Mouse (Mus musculus): Measurements from ENCODE around the gene Atg4a-ps. TPM values are rescaled to one million over a fixed set of nuclear protein-coding genes. Genes with fewer than 3 reads are reported as not detected.
"Not testable (repeated sequence)": the region's sequence is repeated elsewhere in the genome, so short reads cannot be mapped to it uniquely, and the experiment has no call there.

Gene Atg4a-ps
- not detected in 2 replicates for polyA plus RNA-seq (2012)

DNA sequence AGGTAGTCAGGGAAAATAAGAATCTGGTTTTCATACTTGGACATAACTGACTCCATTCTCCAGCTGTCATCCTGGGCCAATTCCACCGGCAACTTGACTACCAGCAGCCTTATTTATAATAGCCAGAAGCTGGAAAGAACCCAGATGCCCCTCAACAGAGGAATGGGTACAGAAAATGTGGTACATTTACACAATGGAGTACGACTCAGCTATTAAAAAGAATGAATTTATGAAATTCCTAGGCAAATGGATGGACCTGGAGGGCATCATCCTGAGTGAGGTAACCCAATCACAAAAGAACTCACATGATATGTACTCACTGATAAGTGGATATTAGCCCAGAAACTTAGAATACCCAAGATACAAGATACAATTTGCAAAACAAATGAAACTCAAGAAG is at the start of gene Atg4a-ps:
Gene Atg4a-ps, minus strand, starts transcription at position 101 of the 400 bp plus-strand sequence.
- H3K9me3 ChIP-seq (ENCODE audit: control insufficient read depth, low read length); H3K4me3 ChIP-seq (replicated peaks); H3K36me3 ChIP-seq (ENCODE audit: control insufficient read depth); H3K27me3 ChIP-seq (ENCODE audit: control insufficient read depth); H3K4me1 ChIP-seq (ENCODE audit: control insufficient read depth): not testable (repeated sequence)

DNA sequence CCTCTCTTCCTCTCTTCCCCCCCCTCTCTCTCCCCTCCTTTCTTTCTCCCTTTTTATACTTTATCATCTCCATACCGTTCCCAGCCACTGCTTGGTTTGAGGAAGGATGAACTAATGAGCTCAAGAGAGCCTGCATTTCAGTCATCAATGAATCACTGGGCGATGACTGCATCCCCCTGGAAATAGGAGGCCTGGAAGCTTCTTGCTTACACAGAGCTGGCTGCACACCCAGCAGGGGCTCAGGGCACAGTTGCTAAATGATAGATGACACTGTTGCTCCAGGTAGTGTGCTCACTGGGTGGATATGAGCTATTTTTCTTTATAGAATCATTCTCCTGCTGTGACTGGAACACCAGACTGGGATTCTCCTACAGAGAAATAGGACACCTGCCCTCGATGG is 49.7 kb upstream of the Atg4a-ps start:
- TF ChIP-seq GATA1 (IDR thresholded peaks at IDR 0.05; ENCODE audit: low read length) (no peak), TAL1 (IDR thresholded peaks at IDR 0.05; ENCODE audit: low read length) (no peak)
- Histone ChIP-seq H3K27me3 (ENCODE audit: control insufficient read depth) (no peaks in the 10 kb centered on the region), H3K4me1 (ENCODE audit: control insufficient read depth) (no peaks in the 10 kb centered on the region; the same call in 1 of the 2 replicates), H3K4me3 (replicated peaks) (no peak overlapping the region), H3K36me3 (ENCODE audit: control insufficient read depth) (no peaks in the 10 kb centered on the region), H3K9me3 (ENCODE audit: control insufficient read depth, low read length) (no peaks in the 10 kb centered on the region)

DNA sequence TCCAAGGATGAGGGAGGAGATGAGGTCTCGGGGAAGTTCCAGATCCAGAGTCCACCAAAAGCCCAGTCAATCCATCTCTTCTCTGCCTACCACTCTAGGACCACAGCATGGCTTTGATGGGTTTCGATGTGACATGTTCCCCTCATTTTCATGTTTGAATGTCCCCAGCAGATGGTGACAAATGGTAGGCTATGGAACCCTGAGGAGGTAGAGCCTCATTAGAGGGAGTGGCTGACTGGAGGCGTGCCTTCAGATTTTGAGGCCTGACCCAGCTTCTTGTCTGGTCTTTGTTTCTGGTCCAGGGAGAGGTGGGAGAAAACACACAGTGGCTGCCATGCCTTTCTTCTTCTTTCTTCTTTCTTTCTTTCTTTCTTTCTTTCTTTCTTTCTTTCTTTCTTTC is 44.6 kb upstream of the Atg4a-ps start:
- H3K9me3 ChIP-seq (ENCODE audit: control insufficient read depth, low read length): no peaks in the 10 kb centered on the region
- no peaks in the 10 kb centered on the region; the same call in 1 of the 2 replicates for H3K4me1 ChIP-seq (ENCODE audit: control insufficient read depth)
- H3K36me3 ChIP-seq (ENCODE audit: control insufficient read depth): no peaks in the 10 kb centered on the region
- no peak overlapping the region for H3K4me3 ChIP-seq (replicated peaks)
- no peak for TF ChIP-seq GATA1 (IDR thresholded peaks at IDR 0.05; ENCODE audit: low read length)
- TF ChIP-seq TAL1 (IDR thresholded peaks at IDR 0.05; ENCODE audit: low read length): no peak
- H3K27me3 ChIP-seq (ENCODE audit: control insufficient read depth): 0 out of 2 replicates have a peak, but pooled peaks cover 2% of the 10 kb centered on the region

DNA sequence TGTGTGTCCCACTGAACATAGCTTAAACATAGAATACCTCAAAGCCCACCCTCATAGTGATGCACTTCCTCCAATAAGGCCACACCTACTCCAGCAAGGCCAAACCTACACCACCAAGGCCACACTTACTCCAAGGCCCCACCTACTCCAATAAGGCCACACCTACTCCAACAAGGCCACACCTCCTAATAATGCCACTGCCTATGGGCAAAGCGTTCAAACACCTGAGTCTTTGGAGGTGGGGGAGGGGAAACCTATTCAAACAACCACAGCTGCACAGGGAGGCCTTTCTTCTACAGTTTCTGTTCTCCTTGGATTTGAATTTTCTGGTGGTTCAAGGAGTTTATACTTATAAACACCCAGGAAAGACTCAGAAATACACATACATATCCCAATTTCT is 43.2 kb upstream of the Atg4a-ps start:
- no peak for TF ChIP-seq GATA1 (IDR thresholded peaks at IDR 0.05; ENCODE audit: low read length)
- no peak for TF ChIP-seq TAL1 (IDR thresholded peaks at IDR 0.05; ENCODE audit: low read length)
- H3K27me3 ChIP-seq (ENCODE audit: control insufficient read depth): peaks cover 4% of the 10 kb centered on the region
- H3K9me3 ChIP-seq (ENCODE audit: control insufficient read depth, low read length): no peaks in the 10 kb centered on the region

DNA sequence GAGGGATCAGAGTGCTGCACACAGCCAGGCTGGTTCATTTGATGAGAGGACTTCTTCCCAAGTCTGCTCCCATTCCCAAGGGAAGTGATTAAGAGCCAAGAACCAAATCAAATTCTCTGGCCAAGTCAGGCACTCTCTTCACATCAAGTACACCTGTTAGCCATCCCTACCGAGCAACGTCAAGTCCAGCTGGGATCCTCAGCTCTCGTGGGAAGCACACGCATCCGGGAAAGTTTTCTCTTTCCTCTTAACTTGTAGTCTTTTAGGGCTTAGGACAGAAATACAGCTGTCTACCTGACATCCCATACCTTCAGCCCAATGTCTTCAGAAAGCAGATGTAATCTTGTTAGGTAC is 38.1 kb upstream of the Atg4a-ps start:
- H3K4me3 ChIP-seq (replicated peaks): no peak overlapping the region

More for the DNA sequence above, 43.2 kb upstream of the Atg4a-ps start:
- H3K4me3 ChIP-seq (replicated peaks): no peak overlapping the region
- no peaks in the 10 kb centered on the region; the same call in 1 of the 2 replicates for H3K4me1 ChIP-seq (ENCODE audit: control insufficient read depth)
- H3K36me3 ChIP-seq (ENCODE audit: control insufficient read depth): no peaks in the 10 kb centered on the region

DNA sequence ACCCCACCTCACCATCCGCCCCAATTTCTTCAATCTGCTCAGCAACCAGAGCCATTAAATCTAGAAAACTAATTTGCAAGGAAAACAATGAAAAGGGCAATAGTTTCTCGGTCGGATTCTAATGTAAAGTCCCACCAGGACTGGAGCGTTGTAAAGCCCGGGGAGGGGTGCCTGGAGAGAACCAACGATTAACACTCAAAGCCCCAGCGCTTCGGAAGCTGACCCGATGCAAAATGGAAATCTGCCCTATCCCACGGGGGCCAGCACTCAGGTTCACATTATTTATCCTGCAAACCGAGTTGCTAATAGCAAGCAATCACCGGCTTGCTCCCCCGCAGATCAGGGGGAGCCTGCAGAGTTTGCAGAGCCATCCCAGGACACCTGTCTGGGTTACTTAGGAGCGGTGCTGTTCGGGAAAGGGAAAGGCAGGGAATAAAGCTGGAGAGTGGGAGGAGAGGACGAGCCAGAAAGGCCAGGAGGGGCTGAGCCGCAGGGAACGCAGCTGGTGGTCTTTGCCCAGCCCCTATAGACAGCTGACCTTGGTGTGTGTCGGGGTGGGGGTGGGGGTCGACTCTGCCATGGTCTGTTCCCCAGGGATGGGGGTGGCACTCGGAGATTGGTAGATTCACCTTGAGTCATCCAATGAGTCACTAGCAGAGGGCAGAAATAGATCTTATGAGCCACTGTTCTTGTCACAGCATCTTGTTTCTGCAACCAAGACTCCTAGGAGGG is 37.5 kb upstream of the Atg4a-ps start:
- no peaks in the 10 kb centered on the region for H3K4me1 ChIP-seq (ENCODE audit: control insufficient read depth)
- no peaks in the 10 kb centered on the region for H3K9me3 ChIP-seq (ENCODE audit: control insufficient read depth, low read length)
- TF ChIP-seq TAL1 (IDR thresholded peaks at IDR 0.05; ENCODE audit: low read length): no peak
- no peak for TF ChIP-seq GATA1 (IDR thresholded peaks at IDR 0.05; ENCODE audit: low read length)
- no peak overlapping the region for H3K4me3 ChIP-seq (replicated peaks)
- peaks cover 16% of the 10 kb centered on the region for H3K27me3 ChIP-seq (ENCODE audit: control insufficient read depth)
- no peaks in the 10 kb centered on the region for H3K36me3 ChIP-seq (ENCODE audit: control insufficient read depth)

More for the DNA sequence above, 38.1 kb upstream of the Atg4a-ps start:
- H3K4me1 ChIP-seq (ENCODE audit: control insufficient read depth): no peaks in the 10 kb centered on the region
- H3K36me3 ChIP-seq (ENCODE audit: control insufficient read depth): no peaks in the 10 kb centered on the region
- H3K9me3 ChIP-seq (ENCODE audit: control insufficient read depth, low read length): no peaks in the 10 kb centered on the region
- TF ChIP-seq GATA1 (IDR thresholded peaks at IDR 0.05; ENCODE audit: low read length) (no peak), TAL1 (IDR thresholded peaks at IDR 0.05; ENCODE audit: low read length) (no peak)
- H3K27me3 ChIP-seq (ENCODE audit: control insufficient read depth): peaks cover 16% of the 10 kb centered on the region

DNA sequence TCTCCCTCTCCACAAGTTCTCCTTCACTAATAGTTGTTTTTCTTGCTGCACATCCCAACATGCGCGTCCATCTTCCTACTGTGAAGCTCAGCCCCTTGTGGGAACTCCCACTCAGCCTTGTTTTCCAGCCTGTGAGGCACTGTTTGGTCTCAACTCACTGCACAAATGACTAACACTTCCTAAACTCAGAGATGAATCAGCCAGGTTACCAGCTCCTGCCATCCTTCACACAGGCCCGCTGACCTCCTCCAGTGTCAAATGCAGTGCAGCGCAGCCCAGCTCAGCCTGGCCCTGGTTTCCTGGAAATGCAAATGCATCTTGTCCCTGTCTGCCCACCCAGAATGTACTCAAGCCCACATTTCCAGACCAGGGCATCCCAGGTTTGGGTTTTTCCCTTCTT is 36.6 kb upstream of the Atg4a-ps start:
- no peaks in the 10 kb centered on the region for H3K9me3 ChIP-seq (ENCODE audit: control insufficient read depth, low read length)
- H3K4me3 ChIP-seq (replicated peaks): no peak overlapping the region
- no peaks in the 10 kb centered on the region for H3K36me3 ChIP-seq (ENCODE audit: control insufficient read depth)
- TF ChIP-seq GATA1 (IDR thresholded peaks at IDR 0.05; ENCODE audit: low read length): no peak
- TF ChIP-seq TAL1 (IDR thresholded peaks at IDR 0.05; ENCODE audit: low read length): no peak
- H3K27me3 ChIP-seq (ENCODE audit: control insufficient read depth): peaks cover 16% of the 10 kb centered on the region
- H3K4me1 ChIP-seq (ENCODE audit: control insufficient read depth): no peaks in the 10 kb centered on the region

DNA sequence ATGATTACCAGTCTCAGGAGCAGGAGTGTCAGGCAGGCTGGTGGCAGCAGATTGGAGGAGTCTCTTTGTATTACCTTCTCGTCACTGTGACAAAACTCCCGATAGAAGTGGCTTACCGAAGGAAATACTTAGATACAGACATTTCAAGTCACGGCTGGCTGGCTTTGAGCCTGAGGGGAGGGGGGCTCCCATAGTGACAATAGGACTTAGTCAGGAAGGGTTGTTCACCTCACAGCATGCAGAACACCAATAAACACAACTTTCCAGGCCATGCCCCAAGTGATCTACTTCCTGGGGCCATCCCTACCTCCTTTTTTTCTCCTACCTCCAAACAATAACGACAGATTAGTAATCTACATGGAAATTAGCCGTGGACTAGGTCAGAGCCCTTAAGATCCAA is 32.9 kb upstream of the Atg4a-ps start:
- peaks cover 10% of the 10 kb centered on the region for H3K27me3 ChIP-seq (ENCODE audit: control insufficient read depth)
- H3K4me1 ChIP-seq (ENCODE audit: control insufficient read depth): no peaks in the 10 kb centered on the region
- no peaks in the 10 kb centered on the region for H3K36me3 ChIP-seq (ENCODE audit: control insufficient read depth)
- TF ChIP-seq GATA1 (IDR thresholded peaks at IDR 0.05; ENCODE audit: low read length): no peak
- no peak for TF ChIP-seq TAL1 (IDR thresholded peaks at IDR 0.05; ENCODE audit: low read length)
- no peaks in the 10 kb centered on the region for H3K9me3 ChIP-seq (ENCODE audit: control insufficient read depth, low read length)
- no peak overlapping the region for H3K4me3 ChIP-seq (replicated peaks)

DNA sequence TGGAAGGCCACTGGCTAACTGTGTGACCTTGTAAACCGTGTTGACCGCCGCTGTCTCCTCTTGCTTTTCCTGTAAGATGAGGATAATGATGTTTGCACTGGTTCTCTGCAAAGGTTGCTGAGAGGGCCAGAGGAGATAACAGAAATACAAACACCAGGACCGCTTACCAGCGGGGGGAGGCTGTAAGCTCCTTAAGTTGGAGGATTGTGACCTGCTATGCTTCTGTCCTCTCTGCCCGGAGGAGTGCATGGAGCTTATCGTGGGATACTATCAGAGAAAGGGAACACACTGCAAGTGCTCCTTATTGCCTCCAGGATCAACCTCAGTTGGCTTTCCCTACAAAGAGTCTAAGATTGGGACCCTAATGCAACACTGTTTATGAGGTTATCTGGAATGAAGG is 26.8 kb upstream of the Atg4a-ps start:
- TF ChIP-seq GATA1 (IDR thresholded peaks at IDR 0.05; ENCODE audit: low read length): no peak
- TF ChIP-seq TAL1 (IDR thresholded peaks at IDR 0.05; ENCODE audit: low read length): no peak
- H3K4me1 ChIP-seq (ENCODE audit: control insufficient read depth): no peaks in the 10 kb centered on the region
- H3K4me3 ChIP-seq (replicated peaks): no peak overlapping the region
- no peaks in the 10 kb centered on the region for H3K36me3 ChIP-seq (ENCODE audit: control insufficient read depth)
- no peaks in the 10 kb centered on the region for H3K9me3 ChIP-seq (ENCODE audit: control insufficient read depth, low read length)
- no peaks in the 10 kb centered on the region for H3K27me3 ChIP-seq (ENCODE audit: control insufficient read depth)

DNA sequence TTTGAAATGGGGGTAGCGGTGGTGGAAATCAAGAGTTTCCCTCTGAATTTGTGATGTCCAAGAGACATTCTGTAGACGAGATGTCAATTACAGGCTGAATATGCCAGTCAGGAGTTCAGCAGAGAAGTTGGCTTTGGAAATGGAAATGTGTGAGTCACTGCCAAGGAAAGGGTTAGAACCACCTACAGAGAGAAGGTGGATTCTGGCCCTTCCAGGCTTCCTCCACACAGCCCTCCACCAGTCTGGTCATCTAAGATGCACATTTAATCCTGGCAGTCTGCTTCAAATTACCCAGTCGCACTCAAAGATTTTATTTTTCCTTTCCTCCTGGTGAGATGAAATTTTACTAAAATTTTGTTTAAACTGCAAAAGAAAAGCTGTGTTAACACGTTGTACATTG is 26.2 kb upstream of the Atg4a-ps start:
- TF ChIP-seq TAL1 (IDR thresholded peaks at IDR 0.05; ENCODE audit: low read length) (no peak), GATA1 (IDR thresholded peaks at IDR 0.05; ENCODE audit: low read length) (no peak)
- Histone ChIP-seq H3K36me3 (ENCODE audit: control insufficient read depth) (no peaks in the 10 kb centered on the region), H3K4me3 (replicated peaks) (no peak overlapping the region), H3K9me3 (ENCODE audit: control insufficient read depth, low read length) (no peaks in the 10 kb centered on the region), H3K4me1 (ENCODE audit: control insufficient read depth) (no peaks in the 10 kb centered on the region), H3K27me3 (ENCODE audit: control insufficient read depth) (no peaks in the 10 kb centered on the region)

Measured in erythroblast, embryonic 14.5 days (primary cell).